Mouse (Mus musculus) spleen, postnatal 14 days (tissue): Measurements from ENCODE around the gene Plekhg1.

Experiments
- DNase-seq, 2 experiments: peaks; one replicate each; pipeline ENCODE4 v3.0.0; 2021 to 2022; ENCODE audit warnings: low spot score in 2 of 2

Gene Plekhg1

DNA sequence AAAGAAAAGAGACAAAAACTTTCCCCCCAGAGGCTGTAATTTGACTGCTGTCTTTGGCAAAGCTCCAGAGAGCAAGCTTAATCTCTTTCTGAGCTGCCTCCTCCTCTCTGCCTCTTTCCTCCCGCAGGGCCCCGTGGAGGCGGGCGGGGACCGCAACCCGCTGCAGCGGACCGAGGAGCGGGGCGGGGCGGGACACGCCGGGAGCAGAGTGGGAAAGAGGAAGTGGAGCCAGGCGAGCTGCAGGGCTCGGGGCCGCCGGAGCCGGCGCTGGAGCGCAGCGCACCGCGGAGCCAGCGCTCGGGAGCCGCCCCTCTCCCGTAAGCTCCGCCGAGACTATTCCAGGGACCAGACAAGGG is at the start of gene Plekhg1:
Gene Plekhg1, plus strand, starts transcription at position 217 of the 356 bp plus-strand sequence.
- peak in 1 of 2 experiments; percentile 23 for DNase-seq

DNA sequence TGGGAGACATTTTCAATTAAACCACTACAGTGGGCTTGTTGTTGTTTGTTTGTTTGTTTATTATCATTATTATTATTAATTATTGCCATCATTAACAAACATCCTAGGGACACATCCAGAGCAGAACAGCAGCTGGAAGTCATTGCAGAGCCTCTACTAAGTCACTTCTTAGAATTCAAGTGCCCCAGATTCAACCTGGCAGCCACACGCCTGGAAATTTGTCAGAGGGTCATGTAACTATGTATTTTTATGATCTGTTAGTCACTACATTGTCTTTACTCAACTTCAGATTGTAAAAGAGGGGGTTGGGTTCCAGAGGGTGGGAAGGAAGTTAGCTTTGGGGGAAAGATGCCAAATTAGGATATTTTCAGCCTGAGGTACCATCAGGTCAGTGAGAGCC is 47.4 kb upstream of the Plekhg1 start:
- DNase-seq, result no peak

GRCm38 (mm10) chr10:3693699-3694280 is 46.4 kb upstream of the Plekhg1 start:
- no peak for DNase-seq

- no peak for DNase-seq
Measured at GRCm38 (mm10) chr10:3695332-3695905, 44.7 kb upstream of the Plekhg1 start.

DNA sequence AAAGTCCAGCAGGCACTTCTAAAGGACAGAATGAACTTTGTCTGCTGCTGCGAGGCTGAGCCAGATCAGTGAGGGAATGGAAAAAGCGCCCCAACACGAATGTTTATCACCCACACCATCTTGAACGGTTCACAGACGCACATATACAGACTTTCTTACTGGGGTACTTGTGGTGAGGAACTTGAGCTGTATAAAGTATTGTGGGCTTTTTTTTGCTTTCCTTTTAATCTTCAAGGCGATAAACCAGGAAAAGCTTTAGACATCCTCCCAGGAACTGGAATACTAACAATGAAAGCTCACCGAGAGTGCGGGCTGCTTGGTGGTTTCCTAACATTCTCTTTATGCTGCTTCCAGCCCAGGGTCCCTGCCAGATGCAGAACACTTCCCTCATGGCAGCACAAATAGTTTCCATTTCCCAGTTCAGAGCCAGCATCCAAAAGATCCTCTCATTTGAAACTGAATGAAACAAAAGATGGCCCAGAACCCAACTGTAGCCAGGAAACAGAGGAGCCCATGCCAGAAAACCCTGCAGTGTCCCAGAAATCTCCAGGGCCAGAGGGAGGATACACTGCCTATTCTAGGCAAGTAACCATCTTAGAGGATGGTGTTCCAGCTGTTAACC is 43.3 kb upstream of the Plekhg1 start:
- no peak for DNase-seq

- no peak for DNase-seq
Measured at GRCm38 (mm10) chr10:3697500-3697899, 42.7 kb upstream of the Plekhg1 start.

- DNase-seq, result no peak
Measured at GRCm38 (mm10) chr10:3700225-3701073, 39.7 kb upstream of the Plekhg1 start.

GRCm38 (mm10) chr10:3701832-3702231 is 38.3 kb upstream of the Plekhg1 start:
- no peak for DNase-seq

- no peak for DNase-seq
Measured at GRCm38 (mm10) chr10:3702585-3702984, 37.6 kb upstream of the Plekhg1 start.

DNA sequence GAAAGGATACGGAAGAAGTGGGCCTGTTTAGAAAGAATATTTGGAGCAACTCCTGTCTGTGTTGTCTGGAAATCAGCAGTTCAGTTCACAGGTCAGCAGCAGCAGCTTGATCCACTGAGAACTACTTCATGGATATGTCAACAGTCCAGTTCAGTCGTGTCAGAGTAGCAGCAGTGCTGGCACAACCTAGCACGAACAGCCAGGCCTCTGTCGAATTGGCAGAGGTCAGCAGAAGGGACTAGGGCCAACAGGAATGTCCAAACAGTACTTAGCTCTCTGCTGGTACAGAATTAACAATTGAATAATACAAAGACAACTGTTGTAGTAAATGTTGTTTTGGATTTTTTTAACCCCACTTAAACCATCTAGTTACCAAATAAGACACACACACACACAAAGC is 33.9 kb upstream of the Plekhg1 start:
- no peak for DNase-seq

GRCm38 (mm10) chr10:3710081-3710480 is 30.1 kb upstream of the Plekhg1 start:
- no peak for DNase-seq

- DNase-seq, result no peak
Measured at GRCm38 (mm10) chr10:3715302-3715943, 24.7 kb upstream of the Plekhg1 start.

- no peak for DNase-seq
Measured at GRCm38 (mm10) chr10:3718021-3718865, 21.9 kb upstream of the Plekhg1 start.

DNA sequence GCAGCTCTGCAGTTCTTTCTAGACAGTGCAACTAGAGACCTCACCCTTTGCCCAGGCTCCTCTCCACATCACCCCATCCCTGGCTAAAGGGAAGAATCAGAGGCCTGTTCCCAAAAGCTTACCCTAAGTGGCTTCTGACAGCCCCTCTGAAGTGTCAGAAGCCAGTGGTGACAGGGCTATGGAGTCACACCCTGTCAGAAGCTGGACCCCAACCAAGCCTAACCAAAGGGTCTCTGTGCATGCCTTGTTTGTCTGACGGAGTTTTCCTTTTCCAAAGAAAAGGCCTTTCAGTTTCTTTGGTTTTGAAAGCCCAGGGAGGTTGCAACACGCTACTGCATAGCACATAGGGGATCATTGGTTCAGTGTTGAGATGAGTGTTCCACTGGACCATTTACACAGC is 19.9 kb upstream of the Plekhg1 start:
- DNase-seq, result no peak

DNA sequence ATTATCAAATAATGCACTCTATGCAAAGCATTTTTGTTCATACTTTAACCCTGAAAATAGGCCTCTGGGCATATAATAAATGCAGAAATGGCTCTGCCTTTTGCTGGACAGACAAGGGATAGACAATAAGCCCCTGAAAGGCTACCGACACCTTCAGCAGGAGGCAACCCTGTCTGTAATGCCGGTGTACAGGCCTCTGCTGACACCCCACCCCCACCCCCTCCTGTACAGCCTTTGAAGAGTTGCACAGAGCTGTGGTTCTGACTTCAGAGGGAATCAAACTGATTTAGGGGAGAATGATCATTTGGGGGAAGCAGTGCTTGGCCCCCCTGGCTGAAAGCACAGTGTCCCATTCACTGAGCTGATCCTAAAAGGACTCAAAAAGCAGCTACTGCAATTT is 17.8 kb upstream of the Plekhg1 start:
- no peak for DNase-seq

DNA sequence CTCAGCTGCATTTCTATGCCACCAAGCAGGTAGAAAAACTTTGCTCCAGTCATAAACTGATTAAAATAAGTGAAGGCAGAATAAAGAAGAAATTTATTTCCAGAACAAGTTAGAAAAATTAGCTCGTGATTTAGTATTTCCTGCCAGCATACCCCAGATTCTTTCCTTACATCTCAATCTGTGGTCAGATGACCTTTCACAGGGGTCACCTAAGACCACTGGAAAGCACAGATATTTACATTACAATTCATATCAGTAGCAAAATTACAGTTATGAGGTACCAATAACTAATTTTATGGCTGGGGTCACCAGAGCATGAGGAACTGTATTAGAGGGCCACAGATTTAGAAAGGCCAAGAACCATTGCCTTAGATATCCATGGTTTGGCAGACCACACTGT is 15.5 kb upstream of the Plekhg1 start:
- DNase-seq, result no peak

- no peak for DNase-seq
Measured at GRCm38 (mm10) chr10:3729666-3730065, 10.5 kb upstream of the Plekhg1 start.

DNA sequence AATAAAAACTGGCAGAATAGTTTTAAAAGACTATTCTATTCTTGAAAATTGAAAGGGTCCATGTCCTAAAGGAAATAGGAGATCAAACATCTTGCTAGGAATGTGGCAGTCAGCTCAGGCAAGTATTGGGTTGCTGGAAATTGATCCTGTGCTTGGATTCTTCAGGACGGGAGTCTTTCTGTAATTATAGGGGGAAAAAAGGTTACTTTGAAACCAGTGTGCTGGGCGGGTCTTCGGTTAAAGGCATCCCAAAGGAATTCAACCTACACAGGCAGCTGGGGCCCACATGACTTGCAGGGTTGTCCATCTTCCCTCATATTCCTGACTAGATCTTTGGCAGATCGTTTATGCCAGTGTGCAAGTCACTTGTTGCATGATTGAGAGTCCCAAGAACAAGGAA is 9.8 kb upstream of the Plekhg1 start:
- no peak for DNase-seq

GRCm38 (mm10) chr10:3737034-3737433 is 3.1 kb upstream of the Plekhg1 start:
- DNase-seq, result no peak

GRCm38 (mm10) chr10:3740504-3741388 is 582 bp downstream of the Plekhg1 start:
- DNase-seq, result no peak
